Mouse (Mus musculus): ENCODE measurements around the gene Raet1e. TPM values are rescaled to one million over a fixed set of nuclear protein-coding genes. Genes with fewer than 3 reads are reported as not detected.
"Not testable (repeated sequence)": the region's sequence is repeated elsewhere in the genome, so short reads cannot be mapped to it uniquely, and the experiment has no call there.

The Raet1e gene
- total RNA-seq, 1 experiment: 13.9 TPM

DNA sequence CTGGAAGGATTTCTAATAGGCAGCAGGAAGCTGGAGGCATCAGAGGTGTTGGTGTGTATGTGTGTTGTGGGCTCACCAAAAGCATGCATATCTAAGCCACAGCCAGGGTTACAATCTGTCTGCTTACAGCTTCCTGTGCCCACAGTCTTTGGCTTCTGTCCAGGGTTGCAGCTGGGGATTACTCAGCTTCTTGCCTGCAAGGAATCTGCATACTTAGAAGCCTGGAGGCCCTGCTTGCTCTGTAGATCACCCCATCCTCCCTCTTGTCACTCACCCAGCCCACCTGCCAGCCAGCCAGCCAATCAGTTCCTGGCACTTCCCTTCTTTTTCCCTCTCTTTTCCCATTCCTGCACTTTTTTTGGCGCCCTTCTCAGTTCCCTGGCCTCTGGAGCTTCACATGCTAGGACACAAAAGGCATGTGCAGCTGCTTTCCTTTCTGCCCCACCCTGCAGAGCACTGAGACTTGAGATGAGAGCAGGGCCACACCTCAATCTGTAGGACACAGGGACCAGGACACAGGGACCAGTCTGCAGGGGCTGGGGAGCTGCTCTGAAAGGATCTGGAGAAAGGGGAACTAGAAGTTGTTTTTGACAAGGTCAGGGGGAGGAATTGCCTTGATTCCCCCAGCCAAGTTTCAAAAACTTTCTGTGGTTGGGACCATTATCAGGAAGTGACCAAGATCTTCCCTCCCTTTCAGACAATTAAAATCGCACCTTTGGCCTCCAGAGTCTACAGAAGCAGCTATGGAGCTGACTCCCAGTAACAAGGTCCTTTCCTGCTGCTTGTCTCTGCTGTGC, 234.9 kb downstream of the Raet1e start:
- H3K4me3 ChIP-seq (ENCODE audit: insufficient read depth in 1 of 2, low read depth in 1 of 2, low read length in 2 of 2, poor library complexity in 1 of 2, severe bottlenecking in 1 of 2); H3K9me3 ChIP-seq (ENCODE audit: control insufficient read depth, insufficient read depth, low read depth, low read length); H3K36me3 ChIP-seq (ENCODE audit: control insufficient read depth, insufficient read depth, low read length, poor library complexity, severe bottlenecking); H3K9ac ChIP-seq (ENCODE audit: insufficient read depth, low read depth, low read length, poor library complexity, severe bottlenecking); H3K4me1 ChIP-seq (ENCODE audit: control insufficient read depth in 2 of 2, insufficient read depth in 2 of 2, low read length in 2 of 2, poor library complexity in 1 of 2); in situ Hi-C loops (cut with MboI; ENCODE audit: low sequenced_read_pairs in 2 of 2, unreplicated experiment in 2 of 2); H3K27ac ChIP-seq (ENCODE audit: insufficient read depth, low read depth, low read length, poor library complexity, severe bottlenecking); DNase-seq (ENCODE audit: low read depth, low spot score): not testable (repeated sequence)

DNA sequence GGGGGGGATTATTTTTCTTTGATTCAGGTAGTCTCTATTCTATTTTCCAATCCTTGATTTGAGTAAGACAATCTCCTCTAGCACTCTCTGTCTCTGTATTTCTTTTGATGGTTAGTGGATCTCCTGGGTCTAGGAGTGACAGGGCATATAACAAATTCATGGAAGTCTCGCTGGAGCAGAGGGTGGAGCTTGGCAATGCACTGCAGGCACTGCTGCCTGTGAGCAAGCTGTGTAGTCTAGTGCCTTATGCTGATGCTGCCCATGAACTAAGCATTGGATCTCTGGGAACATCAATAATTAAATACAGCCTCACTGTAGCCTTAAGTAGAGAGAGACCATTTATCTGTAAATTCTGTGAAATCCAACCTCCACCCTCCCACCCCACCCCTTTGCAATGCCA, 238.3 kb downstream of the Raet1e start:
- H3K36me3 ChIP-seq (ENCODE audit: control insufficient read depth, insufficient read depth, low read length, poor library complexity, severe bottlenecking); H3K27ac ChIP-seq (ENCODE audit: insufficient read depth, low read depth, low read length, poor library complexity, severe bottlenecking); H3K4me1 ChIP-seq (ENCODE audit: control insufficient read depth in 2 of 2, insufficient read depth in 2 of 2, low read length in 2 of 2, poor library complexity in 1 of 2); DNase-seq (ENCODE audit: low read depth, low spot score); in situ Hi-C loops (cut with MboI; ENCODE audit: low sequenced_read_pairs in 2 of 2, unreplicated experiment in 2 of 2); H3K4me3 ChIP-seq (ENCODE audit: insufficient read depth in 1 of 2, low read depth in 1 of 2, low read length in 2 of 2, poor library complexity in 1 of 2, severe bottlenecking in 1 of 2); H3K9ac ChIP-seq (ENCODE audit: insufficient read depth, low read depth, low read length, poor library complexity, severe bottlenecking); H3K9me3 ChIP-seq (ENCODE audit: control insufficient read depth, insufficient read depth, low read depth, low read length): not testable (repeated sequence)

DNA sequence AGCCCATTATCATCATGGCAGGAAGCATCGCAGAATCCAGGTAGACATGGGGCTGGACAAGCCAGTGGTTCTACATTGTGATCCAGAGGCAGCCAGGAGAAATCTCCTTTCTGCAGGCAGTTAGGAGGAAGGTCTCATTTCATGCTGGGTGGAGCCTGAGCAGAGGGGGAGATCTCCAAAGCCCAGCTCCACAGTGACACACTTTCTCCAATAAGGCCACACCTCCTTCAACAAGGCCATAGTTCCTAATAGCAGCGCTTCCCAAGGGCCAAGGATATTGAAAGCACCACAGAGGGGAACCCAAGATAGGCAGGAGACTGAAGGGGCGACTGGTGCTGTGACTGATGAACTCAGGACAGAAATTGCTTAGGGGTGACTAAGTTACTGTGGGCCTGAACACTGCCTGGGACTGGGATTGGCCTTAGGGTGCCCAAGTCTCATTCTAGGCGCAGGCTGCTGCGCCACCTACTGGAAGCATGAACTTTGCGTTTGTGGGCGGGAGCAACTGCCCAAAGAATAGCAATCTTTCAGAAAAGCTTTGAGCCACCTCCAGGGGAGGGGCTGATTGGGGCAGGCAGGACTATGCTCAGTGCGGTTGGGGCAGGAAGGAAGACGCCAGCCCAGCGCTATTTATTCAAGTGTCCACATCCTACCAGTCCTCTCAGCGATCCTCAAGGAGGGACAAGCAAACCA, 244.0 kb downstream of the Raet1e start:
- DNase-seq (ENCODE audit: low read depth, low spot score); H3K4me1 ChIP-seq (ENCODE audit: control insufficient read depth in 2 of 2, insufficient read depth in 2 of 2, low read length in 2 of 2, poor library complexity in 1 of 2); H3K27ac ChIP-seq (ENCODE audit: insufficient read depth, low read depth, low read length, poor library complexity, severe bottlenecking); in situ Hi-C loops (cut with MboI; ENCODE audit: low sequenced_read_pairs in 2 of 2, unreplicated experiment in 2 of 2); H3K9me3 ChIP-seq (ENCODE audit: control insufficient read depth, insufficient read depth, low read depth, low read length); H3K9ac ChIP-seq (ENCODE audit: insufficient read depth, low read depth, low read length, poor library complexity, severe bottlenecking); H3K4me3 ChIP-seq (ENCODE audit: insufficient read depth in 1 of 2, low read depth in 1 of 2, low read length in 2 of 2, poor library complexity in 1 of 2, severe bottlenecking in 1 of 2); H3K36me3 ChIP-seq (ENCODE audit: control insufficient read depth, insufficient read depth, low read length, poor library complexity, severe bottlenecking): not testable (repeated sequence)

DNA sequence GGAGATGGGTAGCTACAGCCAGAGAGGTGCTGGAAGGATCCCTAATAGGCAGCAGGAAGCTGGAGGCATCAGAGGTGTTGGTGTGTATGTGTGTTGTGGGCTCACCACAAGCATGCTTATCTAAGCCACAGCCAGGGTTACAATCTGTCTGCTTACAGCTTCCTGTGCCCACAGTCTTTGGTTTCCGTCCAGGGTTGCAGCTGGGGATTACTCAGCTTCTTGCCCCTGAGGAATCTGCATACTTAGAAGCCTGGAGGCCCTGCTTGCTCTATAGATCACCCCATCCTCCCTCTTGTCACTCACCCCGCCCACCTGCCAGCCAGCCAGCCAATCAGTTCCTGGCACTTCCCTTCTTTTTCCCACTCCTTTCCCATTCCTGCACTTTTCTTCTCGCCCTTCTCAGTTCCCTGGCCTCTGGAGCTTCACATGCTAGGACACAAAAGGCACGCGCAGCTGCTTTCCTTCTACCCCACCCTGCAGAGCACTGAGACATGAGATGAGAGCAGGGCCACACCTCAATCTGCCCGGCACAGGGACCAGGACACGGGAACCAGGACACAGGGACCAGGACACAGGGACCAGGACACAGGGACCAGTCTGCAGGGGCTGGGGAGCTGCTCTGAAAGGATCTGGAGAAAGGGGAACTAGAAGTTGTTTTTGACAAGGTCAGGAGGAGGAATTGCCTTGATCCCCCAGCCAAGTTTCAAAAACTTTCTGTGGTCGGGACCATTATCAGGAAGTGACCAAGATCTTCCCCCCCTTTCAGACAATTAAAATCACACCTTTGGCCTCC, 255.5 kb downstream of the Raet1e start:
- H3K9me3 ChIP-seq (ENCODE audit: control insufficient read depth, insufficient read depth, low read depth, low read length); H3K9ac ChIP-seq (ENCODE audit: insufficient read depth, low read depth, low read length, poor library complexity, severe bottlenecking); in situ Hi-C loops (cut with MboI; ENCODE audit: low sequenced_read_pairs in 2 of 2, unreplicated experiment in 2 of 2); DNase-seq (ENCODE audit: low read depth, low spot score); H3K27ac ChIP-seq (ENCODE audit: insufficient read depth, low read depth, low read length, poor library complexity, severe bottlenecking); H3K4me3 ChIP-seq (ENCODE audit: insufficient read depth in 1 of 2, low read depth in 1 of 2, low read length in 2 of 2, poor library complexity in 1 of 2, severe bottlenecking in 1 of 2); H3K36me3 ChIP-seq (ENCODE audit: control insufficient read depth, insufficient read depth, low read length, poor library complexity, severe bottlenecking); H3K4me1 ChIP-seq (ENCODE audit: control insufficient read depth in 2 of 2, insufficient read depth in 2 of 2, low read length in 2 of 2, poor library complexity in 1 of 2): not testable (repeated sequence)

Other genes starting within 250 kb of the Raet1e start
- 0.22 and 0.32 TPM in 2 replicates for gene 4930444G20Rik, start 90.5 kb upstream of the Raet1e start, total RNA-seq (2012; rRNA removed)
- gene E030030I06Rik, start 9.3 kb upstream of the Raet1e start, total RNA-seq (2012; rRNA removed): not detected in 2 replicates
- gene H60b, start within 50 bp of the Raet1e start, total RNA-seq (2012; rRNA removed): 1.3 and 4.4 TPM in 2 replicates
- gene Raet1d, start 202.0 kb downstream of the Raet1e start, total RNA-seq (2012; rRNA removed): 16.5 and 26.5 TPM in 2 replicates